Mouse (Mus musculus): ENCODE measurements around the gene Mtmr4. TPM values are rescaled to one million over a fixed set of nuclear protein-coding genes. Genes with fewer than 3 reads are reported as not detected.

Mtmr4 gene
- polyA plus RNA-seq, 1 experiment = 29.3 TPM

DNA sequence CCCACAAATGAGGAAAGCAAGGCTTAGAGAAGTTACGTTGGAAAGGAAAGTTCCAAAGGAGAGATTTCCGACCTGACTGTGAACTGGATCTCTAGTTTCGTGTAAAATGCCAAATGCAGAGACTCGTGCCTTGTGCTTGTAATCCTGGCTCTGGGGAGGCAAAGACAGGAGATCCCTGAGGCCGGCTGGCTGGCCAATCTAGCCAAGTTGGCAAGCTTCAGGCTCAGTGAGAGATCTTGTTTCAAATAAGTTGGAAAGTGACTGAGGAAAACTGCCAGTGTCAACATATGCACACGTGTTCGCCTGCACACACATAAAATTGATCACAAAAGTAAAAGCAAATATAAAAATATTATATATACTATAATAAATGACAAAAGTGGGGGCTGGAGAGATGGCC lies 17.3 kb downstream of the Mtmr4 start:
- TF ChIP-seq POLR2A (IDR thresholded peaks at IDR 0.05; ENCODE audit: low read depth, low read length) (no peak), CTCF (IDR thresholded peaks at IDR 0.05; ENCODE audit: borderline replicate concordance, insufficient read depth, low read length) (no peak)
- Histone ChIP-seq H3K4me3 (ENCODE audit: insufficient read depth, low read length) (no peak overlapping the region), H3K27ac (ENCODE audit: insufficient read depth, low read length) (no peak overlapping the region), H3K4me1 (ENCODE audit: control insufficient read depth, insufficient read depth, low read length) (no peaks in the 10 kb centered on the region)

GRCm38 (mm10) chr11:87611547-87611946 lies 19.6 kb downstream of the Mtmr4 start:
- no peak for TF ChIP-seq POLR2A (IDR thresholded peaks at IDR 0.05; ENCODE audit: low read depth, low read length)
- no peak for TF ChIP-seq CTCF (IDR thresholded peaks at IDR 0.05; ENCODE audit: borderline replicate concordance, insufficient read depth, low read length)
- Histone ChIP-seq H3K27ac (ENCODE audit: insufficient read depth, low read length) (no peak overlapping the region), H3K4me3 (ENCODE audit: insufficient read depth, low read length) (no peak overlapping the region), H3K4me1 (ENCODE audit: control insufficient read depth, insufficient read depth, low read length) (no peaks in the 10 kb centered on the region)

DNA sequence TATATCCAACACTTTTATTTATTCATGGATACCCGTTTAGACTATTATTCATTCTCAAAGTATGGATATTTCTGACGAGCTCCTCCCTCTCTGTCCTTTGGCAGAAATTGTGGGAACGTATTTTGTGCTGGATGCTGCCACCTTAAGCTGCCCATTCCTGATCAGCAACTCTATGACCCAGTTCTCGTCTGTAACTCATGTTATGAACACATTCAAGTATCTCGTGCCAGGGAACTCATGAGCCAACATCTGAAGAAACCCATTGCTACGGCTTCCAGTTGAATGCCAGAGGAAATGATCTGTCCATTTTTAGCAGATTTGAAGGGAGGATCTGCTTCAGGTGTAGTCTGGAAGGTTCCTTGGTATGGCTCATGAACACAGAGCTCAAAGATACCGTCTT lies 22.0 kb downstream of the Mtmr4 start:
- no peaks in the 10 kb centered on the region for H3K4me1 ChIP-seq (ENCODE audit: control insufficient read depth, insufficient read depth, low read length)
- H3K27ac ChIP-seq (ENCODE audit: insufficient read depth, low read length) = no peak overlapping the region
- TF ChIP-seq POLR2A (IDR thresholded peaks at IDR 0.05; ENCODE audit: low read depth, low read length) = no peak
- no peak for TF ChIP-seq CTCF (IDR thresholded peaks at IDR 0.05; ENCODE audit: borderline replicate concordance, insufficient read depth, low read length)
- no peak overlapping the region for H3K4me3 ChIP-seq (ENCODE audit: insufficient read depth, low read length)

DNA sequence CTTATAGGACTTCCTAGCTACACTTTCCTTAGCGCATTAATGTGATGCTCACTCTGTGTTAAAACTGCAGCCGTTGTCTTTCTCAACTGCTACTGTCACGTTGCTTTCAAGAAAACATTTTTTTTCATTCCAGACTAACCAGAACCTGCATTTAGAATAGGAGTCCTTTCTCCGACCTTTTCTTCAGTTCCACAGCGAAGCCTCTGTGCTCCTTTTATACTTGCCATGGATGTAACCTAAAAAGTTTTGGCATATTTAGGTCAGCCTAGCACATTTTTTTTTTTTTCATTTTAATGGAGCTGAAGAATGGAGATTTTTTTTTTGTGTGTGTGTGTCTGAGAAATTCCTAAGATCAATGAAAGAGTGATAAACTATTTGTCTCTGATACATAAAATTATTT lies 23.6 kb downstream of the Mtmr4 start:
- Histone ChIP-seq H3K27ac (ENCODE audit: insufficient read depth, low read length) (no peak overlapping the region), H3K4me3 (ENCODE audit: insufficient read depth, low read length) (no peak overlapping the region), H3K4me1 (ENCODE audit: control insufficient read depth, insufficient read depth, low read length) (no peaks in the 10 kb centered on the region)
- TF ChIP-seq CTCF (IDR thresholded peaks at IDR 0.05; ENCODE audit: borderline replicate concordance, insufficient read depth, low read length) (no peak), POLR2A (IDR thresholded peaks at IDR 0.05; ENCODE audit: low read depth, low read length) (no peak)

DNA sequence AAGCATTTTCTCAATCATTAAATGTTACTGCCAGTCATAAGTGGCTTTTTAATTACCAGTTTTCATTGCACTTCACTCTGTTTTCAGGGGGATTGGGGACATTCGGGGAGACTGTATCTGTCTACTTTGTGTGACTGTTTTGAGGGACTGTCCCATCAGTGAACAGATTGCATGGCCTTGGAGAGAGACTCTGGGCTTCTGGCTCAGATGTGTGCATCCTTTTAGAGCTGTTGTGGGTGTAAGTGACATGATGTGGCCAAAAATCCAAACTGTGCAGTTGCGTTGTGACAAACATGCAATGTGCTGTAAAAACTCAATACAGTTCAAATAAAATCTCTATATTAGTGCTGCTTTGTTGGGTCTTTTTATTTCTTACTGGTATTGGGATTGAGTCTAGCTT lies 24.0 kb downstream of the Mtmr4 start:
- TF ChIP-seq CTCF (IDR thresholded peaks at IDR 0.05; ENCODE audit: borderline replicate concordance, insufficient read depth, low read length) = no peak
- H3K4me3 ChIP-seq (ENCODE audit: insufficient read depth, low read length) = no peak overlapping the region
- H3K4me1 ChIP-seq (ENCODE audit: control insufficient read depth, insufficient read depth, low read length) = no peaks in the 10 kb centered on the region
- H3K27ac ChIP-seq (ENCODE audit: insufficient read depth, low read length) = no peak overlapping the region

- no peak within 1 kb of the TSS for H3K4me3 ChIP-seq (ENCODE audit: insufficient read depth, low read length)
- TF ChIP-seq POLR2A (IDR thresholded peaks at IDR 0.05; ENCODE audit: low read depth, low read length) (no peak), CTCF (IDR thresholded peaks at IDR 0.05; ENCODE audit: borderline replicate concordance, insufficient read depth, low read length) (no peak)
- H3K4me1 ChIP-seq (ENCODE audit: control insufficient read depth, insufficient read depth, low read length) = peaks cover 4% of the 10 kb centered on the region; the same call in 1 of the 2 replicates
- no peak within 1 kb of the TSS for H3K27ac ChIP-seq (ENCODE audit: insufficient read depth, low read length)
Observed at GRCm38 (mm10) chr11:87616790-87617474, 25.0 kb downstream of the Mtmr4 start, which contains the start of gene Hsf5. Gene Hsf5, plus strand, starts transcription at chr11:87617164.

DNA sequence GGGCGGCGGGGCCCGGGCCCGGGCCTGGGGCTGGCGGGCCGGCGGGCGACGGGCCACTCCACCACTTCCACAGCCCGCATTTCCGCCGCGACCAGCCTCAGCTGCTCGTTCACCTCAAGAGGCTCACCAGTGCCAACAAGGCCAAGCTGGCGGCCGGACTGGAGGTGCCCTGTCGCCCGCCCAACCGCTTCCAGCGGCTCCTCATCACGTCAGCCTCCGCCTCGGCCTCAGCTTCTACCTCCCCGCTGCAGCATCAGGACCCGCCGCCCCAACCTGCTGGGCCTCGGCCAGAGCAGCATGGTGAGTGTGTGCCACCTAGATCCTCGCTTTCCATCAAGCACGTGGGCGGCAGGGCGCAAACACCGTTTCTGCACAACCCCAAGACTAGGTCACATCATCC lies 25.6 kb downstream of the Mtmr4 start:
- Histone ChIP-seq H3K27ac (ENCODE audit: insufficient read depth, low read length) (no peak overlapping the region), H3K4me3 (ENCODE audit: insufficient read depth, low read length) (no peak overlapping the region), H3K4me1 (ENCODE audit: control insufficient read depth, insufficient read depth, low read length) (peaks cover 5% of the 10 kb centered on the region; the same call in 1 of the 2 replicates)
- TF ChIP-seq POLR2A (IDR thresholded peaks at IDR 0.05; ENCODE audit: low read depth, low read length) (no peak), CTCF (IDR thresholded peaks at IDR 0.05; ENCODE audit: borderline replicate concordance, insufficient read depth, low read length) (no peak)

DNA sequence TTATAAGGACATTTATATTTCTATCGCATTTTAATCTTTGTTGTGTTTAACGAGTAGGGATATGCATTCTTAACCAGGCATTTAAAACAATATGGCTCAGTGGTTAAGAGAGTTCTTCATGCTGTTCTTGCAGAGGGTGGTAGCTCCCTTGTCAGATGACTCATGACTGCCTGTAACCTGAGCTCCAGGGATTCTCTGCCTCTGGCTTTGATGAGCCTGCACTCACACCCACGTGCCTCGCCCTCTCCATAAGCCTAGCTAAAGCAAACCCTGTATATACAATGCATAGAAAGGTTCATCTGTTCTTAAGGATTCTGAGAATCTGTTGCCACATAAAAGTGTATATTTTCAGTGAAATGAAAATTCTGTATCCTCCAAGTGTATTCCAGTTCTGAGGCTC lies 31.2 kb downstream of the Mtmr4 start:
- Histone ChIP-seq H3K4me1 (ENCODE audit: control insufficient read depth, insufficient read depth, low read length) (peaks cover 9% of the 10 kb centered on the region; the same call in 1 of the 2 replicates), H3K4me3 (ENCODE audit: insufficient read depth, low read length) (no peak overlapping the region), H3K27ac (ENCODE audit: insufficient read depth, low read length) (no peak overlapping the region)
- no peak for TF ChIP-seq CTCF (IDR thresholded peaks at IDR 0.05; ENCODE audit: borderline replicate concordance, insufficient read depth, low read length)
- TF ChIP-seq POLR2A (IDR thresholded peaks at IDR 0.05; ENCODE audit: low read depth, low read length) = no peak

GRCm38 (mm10) chr11:87629859-87630258 lies 37.9 kb downstream of the Mtmr4 start:
- Histone ChIP-seq H3K4me3 (ENCODE audit: insufficient read depth, low read length) (no peak overlapping the region), H3K4me1 (ENCODE audit: control insufficient read depth, insufficient read depth, low read length) (no peaks in the 10 kb centered on the region), H3K27ac (ENCODE audit: insufficient read depth, low read length) (no peak overlapping the region)
- TF ChIP-seq POLR2A (IDR thresholded peaks at IDR 0.05; ENCODE audit: low read depth, low read length) (no peak), CTCF (IDR thresholded peaks at IDR 0.05; ENCODE audit: borderline replicate concordance, insufficient read depth, low read length) (peak; percentile 42; the same call in 1 of the 2 replicates)

- Histone ChIP-seq H3K4me3 (ENCODE audit: insufficient read depth, low read length) (peak overlapping the region; percentile 35), H3K4me1 (ENCODE audit: control insufficient read depth, insufficient read depth, low read length) (no peaks in the 10 kb centered on the region), H3K27ac (ENCODE audit: insufficient read depth, low read length) (no peak overlapping the region)
- TF ChIP-seq POLR2A (IDR thresholded peaks at IDR 0.05; ENCODE audit: low read depth, low read length) = no peak
- no peak for TF ChIP-seq CTCF (IDR thresholded peaks at IDR 0.05; ENCODE audit: borderline replicate concordance, insufficient read depth, low read length)
Observed at GRCm38 (mm10) chr11:87638793-87639192, 46.8 kb downstream of the Mtmr4 start.

Measured in embryonic fibroblast, embryonic 13.5 days (primary cell).